Mouse (Mus musculus): ENCODE measurements at regions not wholly inside any gene's neighbourhood (a gene's known extent, or its start where the extent isn't known, plus 50 kb on each side); places are given as distances from the start of the nearest gene placed in this dataset.

DNA sequence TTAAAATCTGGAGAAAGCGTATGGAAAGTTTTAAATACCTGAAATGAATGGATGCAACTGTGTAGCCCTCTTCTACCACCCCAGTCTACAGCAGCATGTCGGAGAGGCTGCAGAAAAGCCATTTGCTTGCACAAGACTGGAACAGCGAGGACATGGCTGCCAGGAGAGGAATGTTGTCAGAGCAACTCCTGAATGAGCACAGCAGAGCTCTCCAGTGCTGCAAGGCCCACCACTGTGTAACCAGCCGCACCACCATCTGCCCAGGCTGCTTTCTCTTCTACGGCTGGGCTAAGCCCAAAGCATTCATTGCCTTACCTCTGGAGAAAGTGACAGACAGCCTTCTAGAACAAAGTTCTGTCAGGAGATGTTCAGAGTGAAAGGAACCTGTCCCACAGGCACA, 65.3 kb upstream of the Gm11238 start:
- no peaks in the 10 kb centered on the region for H3K27me3 ChIP-seq
- H3K36me3 ChIP-seq = no peaks in the 10 kb centered on the region
- H3K9ac ChIP-seq = no peak overlapping the region
- H3K27ac ChIP-seq = no peak overlapping the region
- no peak overlapping the region for H3K4me2 ChIP-seq (replicated peaks)
- H3K4me3 ChIP-seq = no peak overlapping the region
- H3K4me1 ChIP-seq = no peaks in the 10 kb centered on the region
- no peak for ATAC-seq (ENCODE audit: low FRiP score, low read depth)
- peaks cover 7% of the 10 kb centered on the region; the same call in 1 of the 2 replicates for H3K9me3 ChIP-seq
- 86% methylated on average over 5 of the region's 5 CpGs for WGBS

DNA sequence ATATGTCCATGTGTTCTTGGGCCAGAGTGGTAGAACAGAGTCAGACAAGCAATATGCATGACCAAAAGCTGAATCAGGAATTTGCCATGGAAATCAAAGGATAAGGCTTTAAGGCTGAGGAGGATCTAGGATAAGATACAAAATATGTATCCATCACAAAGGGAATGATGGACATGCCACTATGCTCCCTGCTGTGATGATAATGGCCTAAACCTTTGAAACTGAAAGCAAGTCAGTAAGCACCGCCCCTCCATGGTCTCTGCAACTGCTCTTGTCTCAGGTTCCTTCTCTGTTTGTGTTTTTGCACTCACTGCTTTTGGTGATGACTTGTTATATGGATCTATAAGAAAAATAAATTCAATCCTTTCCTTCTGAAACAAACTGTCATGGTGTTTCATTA, 76.1 kb upstream of the Gm11238 start:
- WGBS = 81% methylated on average over 1 of the region's 1 CpGs
- no peaks in the 10 kb centered on the region for H3K36me3 ChIP-seq
- no peaks in the 10 kb centered on the region for H3K9me3 ChIP-seq
- no peak overlapping the region for H3K4me3 ChIP-seq
- no peak overlapping the region for H3K27ac ChIP-seq
- H3K9ac ChIP-seq = no peak overlapping the region
- no peaks in the 10 kb centered on the region for H3K4me1 ChIP-seq
- no peaks in the 10 kb centered on the region for H3K27me3 ChIP-seq
- H3K4me2 ChIP-seq (replicated peaks) = no peak overlapping the region
- ATAC-seq (ENCODE audit: low FRiP score, low read depth) = no peak

DNA sequence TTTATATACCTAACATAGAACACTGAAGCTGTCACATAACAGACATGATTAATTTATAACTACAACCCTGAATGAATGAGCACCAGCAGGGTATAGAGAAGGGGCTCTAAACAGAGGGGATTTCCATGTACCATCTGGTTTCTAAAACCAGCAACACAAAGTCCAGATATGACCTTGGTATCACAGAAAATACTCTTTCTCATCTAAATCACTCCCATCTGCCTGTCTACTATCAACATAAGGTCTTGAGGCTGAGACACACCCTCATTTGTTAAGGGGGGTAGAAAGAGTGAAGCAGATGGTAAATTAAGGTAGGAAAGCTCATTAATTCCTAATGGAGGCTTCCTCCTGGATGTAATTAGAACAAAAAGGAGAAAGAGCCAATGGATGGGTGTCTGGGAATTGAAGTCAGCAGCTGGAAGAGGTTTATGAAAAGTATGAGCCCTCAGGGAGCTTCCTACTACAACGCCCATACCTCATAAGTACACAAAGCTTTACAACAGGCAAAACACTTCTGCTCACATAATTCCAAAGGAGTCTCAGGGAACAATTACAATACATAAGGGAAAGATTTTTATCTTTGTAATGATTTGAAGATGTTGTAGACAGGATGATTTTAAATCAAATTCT, 83.0 kb upstream of the Gm11238 start:
- H3K9ac ChIP-seq = no peak overlapping the region
- no peak overlapping the region for H3K4me3 ChIP-seq
- H3K36me3 ChIP-seq = no peaks in the 10 kb centered on the region
- H3K27ac ChIP-seq = no peak overlapping the region
- no peak for ATAC-seq (ENCODE audit: low FRiP score, low read depth)
- H3K4me1 ChIP-seq = no peaks in the 10 kb centered on the region
- no peaks in the 10 kb centered on the region for H3K27me3 ChIP-seq
- H3K4me2 ChIP-seq (replicated peaks) = no peak overlapping the region
- H3K9me3 ChIP-seq = peaks cover 10% of the 10 kb centered on the region; the same call in 1 of the 2 replicates
- 23% methylated on average over 1 of the region's 1 CpGs for WGBS

DNA sequence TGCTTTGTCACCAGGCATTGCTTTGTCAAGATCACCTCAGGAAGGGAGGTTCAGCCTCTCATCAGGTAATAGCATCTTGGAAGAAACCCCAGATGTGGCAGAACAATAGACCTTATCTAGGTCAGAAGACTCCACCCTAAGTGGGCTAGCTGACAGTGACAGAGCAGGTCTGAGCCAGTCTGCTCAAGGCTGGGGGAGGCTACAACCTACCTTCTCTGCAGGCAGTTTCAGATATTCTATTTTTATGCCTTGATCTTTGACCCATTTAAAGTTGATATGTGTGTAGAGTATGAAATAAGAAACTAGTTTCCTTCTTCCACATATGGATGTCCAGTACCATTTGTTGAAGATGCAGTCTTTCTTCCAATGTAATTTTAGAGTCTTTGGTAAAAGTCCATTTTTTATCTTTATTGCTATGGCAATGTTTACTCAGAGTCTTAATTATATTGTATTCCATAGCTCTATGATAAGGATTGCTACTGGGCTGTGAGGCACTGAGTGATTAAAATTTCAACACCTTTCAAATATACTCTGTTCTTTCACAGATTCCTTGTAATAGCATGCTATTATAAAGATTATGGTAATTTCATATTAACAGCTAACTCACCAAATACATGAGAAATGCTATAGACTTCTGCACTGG, 88.8 kb upstream of the Gm11238 start:
- Histone ChIP-seq H3K27ac (no peak overlapping the region), H3K27me3 (no peaks in the 10 kb centered on the region), H3K4me3 (no peak overlapping the region), H3K9me3 (peaks cover 2% of the 10 kb centered on the region; the same call in 1 of the 2 replicates), H3K36me3 (no peaks in the 10 kb centered on the region), H3K4me2 (replicated peaks) (no peak overlapping the region), H3K4me1 (no peaks in the 10 kb centered on the region), H3K9ac (no peak overlapping the region)
- ATAC-seq (ENCODE audit: low FRiP score, low read depth) = no peak

DNA sequence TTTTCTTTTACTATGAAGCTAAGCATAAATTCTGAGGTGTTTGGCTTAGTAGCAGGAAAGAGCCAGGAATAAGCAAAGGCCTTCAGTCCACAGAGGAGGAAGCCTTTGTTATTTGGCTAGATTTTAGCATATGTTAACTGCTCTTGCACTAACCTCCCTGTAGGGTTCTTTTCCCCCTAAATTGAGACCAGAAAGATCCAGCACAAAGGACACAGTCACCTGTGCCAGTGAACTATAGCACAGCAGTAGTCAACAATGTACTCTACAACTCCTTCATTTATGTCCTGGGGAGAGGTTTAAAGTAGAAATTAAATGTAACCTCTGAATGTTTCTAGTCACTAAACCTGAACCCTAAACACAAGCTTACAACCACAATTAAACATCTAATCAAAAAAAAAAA, 90.1 kb upstream of the Gm11238 start:
- no peaks in the 10 kb centered on the region for H3K27me3 ChIP-seq

DNA sequence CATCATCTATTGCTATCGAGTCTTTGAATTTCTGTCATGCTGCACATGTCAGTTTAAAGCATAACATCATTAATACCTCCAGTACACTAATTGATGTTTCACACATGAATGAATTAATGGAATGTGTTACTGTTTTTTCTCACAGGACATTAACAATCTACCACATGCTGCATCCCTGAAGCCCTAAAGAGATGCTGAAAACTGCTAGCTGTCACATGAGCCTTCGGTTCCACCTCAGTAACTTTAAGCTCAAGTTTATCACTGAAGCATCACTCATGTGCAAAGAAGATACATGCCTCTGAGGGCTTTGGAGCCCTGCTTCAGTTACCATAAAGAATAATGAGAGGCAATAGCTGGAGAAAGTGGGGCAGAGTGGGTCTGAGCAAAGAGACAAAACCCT, 91.0 kb upstream of the Gm11238 start:
- H3K4me3 ChIP-seq = no peak overlapping the region

More for the DNA sequence above, 90.1 kb upstream of the Gm11238 start:
- Histone ChIP-seq H3K27ac (no peak overlapping the region), H3K4me3 (no peak overlapping the region), H3K36me3 (no peaks in the 10 kb centered on the region), H3K9ac (no peak overlapping the region), H3K4me2 (replicated peaks) (no peak overlapping the region), H3K9me3 (peaks cover 4% of the 10 kb centered on the region; the same call in 1 of the 2 replicates), H3K4me1 (no peaks in the 10 kb centered on the region)
- no peak for ATAC-seq (ENCODE audit: low FRiP score, low read depth)

DNA sequence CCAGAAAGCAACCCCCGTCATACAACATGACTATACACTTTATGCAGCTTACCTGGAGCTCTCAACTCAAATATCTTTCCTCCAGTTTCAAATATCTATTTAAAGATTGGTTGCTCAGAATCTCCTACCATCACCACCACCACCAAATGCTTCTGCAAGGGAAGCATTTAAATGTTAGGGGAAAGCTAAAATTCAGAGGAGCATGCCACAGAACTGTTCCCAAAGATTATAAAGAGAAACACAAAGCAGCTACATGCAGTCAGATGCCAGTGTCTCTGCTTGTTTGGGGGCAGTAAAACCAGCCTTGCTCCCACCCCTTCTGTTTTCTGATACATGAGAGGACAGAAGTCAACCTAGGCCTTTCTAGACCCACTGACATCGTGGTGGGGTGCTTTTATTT, 100.8 kb upstream of the Gm11238 start:
- 87% methylated on average over 2 of the region's 2 CpGs for WGBS
- Histone ChIP-seq H3K27ac (no peak overlapping the region), H3K4me3 (no peak overlapping the region), H3K9ac (no peak overlapping the region), H3K4me2 (replicated peaks) (no peak overlapping the region), H3K9me3 (no peaks in the 10 kb centered on the region), H3K4me1 (no peaks in the 10 kb centered on the region), H3K36me3 (no peaks in the 10 kb centered on the region), H3K27me3 (no peaks in the 10 kb centered on the region)
- ATAC-seq (ENCODE audit: low FRiP score, low read depth) = no peak

More for the DNA sequence above, 91.0 kb upstream of the Gm11238 start:
- WGBS = 67% methylated on average over 2 of the region's 2 CpGs
- Histone ChIP-seq H3K4me1 (no peaks in the 10 kb centered on the region), H3K27ac (no peak overlapping the region), H3K9me3 (peaks cover 4% of the 10 kb centered on the region; the same call in 1 of the 2 replicates), H3K36me3 (no peaks in the 10 kb centered on the region), H3K9ac (no peak overlapping the region), H3K27me3 (no peaks in the 10 kb centered on the region), H3K4me2 (replicated peaks) (no peak overlapping the region)
- no peak for ATAC-seq (ENCODE audit: low FRiP score, low read depth)

DNA sequence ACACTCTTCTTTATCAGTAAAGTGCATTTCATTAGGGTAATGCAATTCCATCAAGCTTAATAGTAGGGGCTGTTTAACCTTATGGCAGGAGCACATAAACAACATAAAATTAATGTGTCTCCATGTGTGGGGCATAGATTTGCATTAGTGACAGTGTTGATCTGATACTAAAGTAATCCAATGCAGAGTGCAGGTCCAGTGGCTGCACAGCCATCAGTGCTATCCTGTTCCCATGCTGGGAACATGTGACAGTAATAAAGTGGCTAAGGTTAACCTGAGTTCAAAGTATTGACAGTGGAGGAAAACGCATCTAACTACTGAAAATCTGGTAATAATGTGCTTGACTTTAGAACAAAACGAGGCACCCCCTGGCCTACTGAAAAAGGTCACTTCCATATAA, 84.3 kb upstream of the Gm11487 start:
- Histone ChIP-seq H3K9ac (no peak overlapping the region), H3K4me1 (peaks cover 7% of the 10 kb centered on the region; the same call in 1 of the 2 replicates), H3K4me2 (replicated peaks) (no peak overlapping the region), H3K27ac (no peak overlapping the region), H3K36me3 (no peaks in the 10 kb centered on the region), H3K9me3 (no peaks in the 10 kb centered on the region), H3K27me3 (no peaks in the 10 kb centered on the region), H3K4me3 (no peak overlapping the region)
- 8% methylated on average over 2 of the region's 2 CpGs for WGBS
- ATAC-seq (ENCODE audit: low FRiP score, low read depth) = peak; percentile 67

DNA sequence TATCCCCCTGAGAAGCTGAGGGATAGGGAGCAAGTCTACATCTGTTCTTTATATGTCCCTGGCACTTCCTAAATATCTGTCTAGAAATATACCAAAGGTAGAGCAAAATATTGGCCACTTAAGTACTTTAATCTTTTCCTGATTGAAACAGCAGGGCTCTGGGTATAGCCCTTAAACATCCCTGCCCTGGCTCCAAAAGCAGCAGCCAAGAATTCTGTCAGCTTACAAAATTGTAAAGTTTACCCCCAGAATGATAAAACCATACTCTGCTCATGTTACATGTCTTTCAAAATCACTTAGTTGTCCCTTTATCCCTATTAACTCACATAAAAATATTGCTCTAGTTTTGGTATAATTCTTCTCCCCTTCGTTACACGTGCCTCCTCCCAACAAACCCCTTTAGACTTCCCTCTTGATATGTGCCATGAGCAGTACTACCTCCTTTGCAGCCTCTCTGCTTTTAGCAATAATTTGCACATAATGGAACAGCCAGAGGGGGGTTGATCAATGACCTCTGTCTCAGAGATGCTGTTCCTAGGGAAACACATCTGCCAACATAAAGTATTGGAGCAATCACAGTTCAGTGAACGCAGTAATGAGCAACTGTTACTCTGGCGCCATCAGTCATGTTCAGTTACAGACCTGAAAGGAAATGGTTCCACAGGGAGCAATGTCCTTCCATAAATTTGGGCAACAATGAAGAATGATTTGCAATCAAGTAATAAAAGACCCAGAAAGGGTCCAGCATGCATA, 83.6 kb upstream of the Gm11487 start:
- ATAC-seq (ENCODE audit: low FRiP score, low read depth) = peak; percentile 90
- H3K36me3 ChIP-seq = no peaks in the 10 kb centered on the region
- 26% methylated on average over 4 of the region's 4 CpGs for WGBS
- H3K4me1 ChIP-seq = peaks cover 7% of the 10 kb centered on the region; the same call in 1 of the 2 replicates
- H3K27ac ChIP-seq = no peak overlapping the region
- no peak overlapping the region for H3K4me2 ChIP-seq (replicated peaks)
- no peak overlapping the region for H3K9ac ChIP-seq
- no peaks in the 10 kb centered on the region for H3K9me3 ChIP-seq
- no peaks in the 10 kb centered on the region for H3K27me3 ChIP-seq
- H3K4me3 ChIP-seq = no peak overlapping the region

DNA sequence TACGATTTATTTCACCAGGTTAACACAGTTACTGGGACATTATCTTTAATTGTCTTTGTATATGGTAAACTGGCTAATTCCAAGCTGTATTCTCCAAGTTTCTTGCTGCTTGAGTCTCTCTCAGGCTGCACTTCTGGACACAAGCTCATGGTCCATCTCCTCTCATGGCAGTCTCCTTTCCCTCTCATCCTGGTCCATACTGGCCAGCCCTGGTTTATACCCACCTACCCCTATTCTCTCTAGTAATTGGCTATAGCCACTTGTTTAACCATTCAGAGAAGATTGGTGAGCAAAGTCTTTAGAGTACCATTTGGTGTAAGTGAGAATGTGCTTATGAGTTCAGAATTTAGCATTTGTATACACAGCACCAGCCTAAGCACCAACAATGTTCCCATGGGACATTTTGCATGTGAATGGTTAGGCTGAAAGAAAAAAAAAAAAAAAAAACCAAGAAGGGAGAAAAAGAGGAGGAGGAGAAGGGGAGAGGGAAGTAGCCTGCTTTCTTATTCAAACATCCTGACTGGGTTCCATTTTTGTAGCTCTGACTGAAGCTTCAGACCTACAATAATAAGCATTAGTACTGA, 63.2 kb upstream of the Gm11487 start:
- H3K9me3 ChIP-seq = no peaks in the 10 kb centered on the region
- H3K4me1 ChIP-seq = no peaks in the 10 kb centered on the region
- no peak overlapping the region for H3K9ac ChIP-seq
- no peak for ATAC-seq (ENCODE audit: low FRiP score, low read depth)
- H3K36me3 ChIP-seq = no peaks in the 10 kb centered on the region
- no peak overlapping the region for H3K4me2 ChIP-seq (replicated peaks)
- WGBS = 90% methylated on average over 1 of the region's 1 CpGs
- no peak overlapping the region for H3K4me3 ChIP-seq
- H3K27ac ChIP-seq = no peak overlapping the region
- H3K27me3 ChIP-seq = no peaks in the 10 kb centered on the region

Measured in limb, embryonic 13.5 days (tissue).